Mouse (Mus musculus) cerebellum, postnatal 14 days (tissue): ENCODE measurements around the gene Sema3f.
A peak's percentile ranks its signal among the peaks of the same experiment; 100 is the strongest.

ENCODE experiments used
- DNase-seq, 2 experiments: peaks; one replicate each; pipeline ENCODE4 v3.0.0; 2021; ENCODE audit warnings: mixed read lengths in 2 of 2

Gene Sema3f

DNA sequence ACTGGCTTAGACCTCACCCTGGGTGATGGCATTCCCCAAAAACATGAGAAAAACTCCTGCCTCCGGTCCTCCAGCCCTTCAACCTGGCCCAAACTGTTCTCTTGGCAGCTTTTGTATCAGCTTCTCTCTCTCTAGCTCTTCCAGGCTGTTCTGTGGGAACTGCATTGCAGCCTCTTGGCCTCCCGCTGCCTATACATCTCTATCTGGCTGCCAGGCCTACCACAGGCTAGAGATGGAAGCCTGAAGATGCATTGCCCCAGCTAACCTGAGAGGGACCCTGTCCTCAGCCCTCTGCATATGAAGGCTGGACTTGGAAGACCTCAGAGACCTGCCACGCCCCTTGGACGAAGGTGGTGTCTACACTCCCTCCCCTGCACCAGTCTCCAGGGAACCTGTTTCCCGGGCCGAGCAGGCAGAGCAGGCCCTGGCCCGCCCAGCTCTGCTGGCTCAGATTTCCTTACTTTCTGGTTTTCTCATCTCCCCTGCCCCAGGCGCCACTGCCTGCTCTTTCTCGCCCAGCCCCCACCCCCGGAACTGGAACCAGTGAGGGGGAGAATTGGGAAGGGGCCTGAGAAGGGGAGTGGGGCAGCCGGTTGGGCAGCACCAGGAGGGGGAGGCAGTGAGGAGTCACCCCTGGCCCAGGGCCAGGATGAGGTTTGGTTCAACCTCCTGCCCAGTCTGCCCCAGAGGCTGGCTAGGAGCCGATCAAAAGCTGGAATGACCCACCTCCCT lies 4.1 kb upstream of the Sema3f start:
- DNase-seq = peak; percentile 65 to 73

DNA sequence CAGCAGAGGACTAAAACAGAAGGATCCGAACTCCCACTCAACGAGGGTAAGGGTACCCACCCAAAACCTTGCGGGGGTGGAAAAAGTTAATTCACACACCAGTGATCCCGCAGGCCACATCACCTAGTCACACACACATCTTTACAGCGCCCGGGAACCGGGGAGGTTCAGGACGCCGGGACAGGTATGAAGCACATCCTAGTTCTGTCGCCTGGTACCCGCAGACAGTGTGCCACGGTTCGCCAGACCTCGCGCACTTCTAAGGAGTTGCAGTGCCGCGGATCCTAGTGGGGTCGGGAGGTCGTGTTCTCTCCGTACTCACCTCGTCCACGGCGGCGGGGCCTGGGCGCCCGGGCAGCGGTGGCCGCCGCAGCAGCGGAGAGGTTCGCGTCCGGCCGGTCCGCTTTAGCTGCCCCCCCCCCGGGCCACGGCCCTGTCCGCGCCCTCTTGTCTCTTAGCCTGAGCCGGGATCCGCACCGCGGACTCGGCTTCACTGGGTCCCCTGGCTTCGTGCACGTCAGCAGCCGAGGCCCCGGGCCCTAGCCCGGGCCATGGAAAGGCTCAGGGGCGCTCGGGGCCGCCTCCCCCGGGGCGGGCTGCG lies 1.1 kb downstream of the Sema3f start:
- no peak for DNase-seq

DNA sequence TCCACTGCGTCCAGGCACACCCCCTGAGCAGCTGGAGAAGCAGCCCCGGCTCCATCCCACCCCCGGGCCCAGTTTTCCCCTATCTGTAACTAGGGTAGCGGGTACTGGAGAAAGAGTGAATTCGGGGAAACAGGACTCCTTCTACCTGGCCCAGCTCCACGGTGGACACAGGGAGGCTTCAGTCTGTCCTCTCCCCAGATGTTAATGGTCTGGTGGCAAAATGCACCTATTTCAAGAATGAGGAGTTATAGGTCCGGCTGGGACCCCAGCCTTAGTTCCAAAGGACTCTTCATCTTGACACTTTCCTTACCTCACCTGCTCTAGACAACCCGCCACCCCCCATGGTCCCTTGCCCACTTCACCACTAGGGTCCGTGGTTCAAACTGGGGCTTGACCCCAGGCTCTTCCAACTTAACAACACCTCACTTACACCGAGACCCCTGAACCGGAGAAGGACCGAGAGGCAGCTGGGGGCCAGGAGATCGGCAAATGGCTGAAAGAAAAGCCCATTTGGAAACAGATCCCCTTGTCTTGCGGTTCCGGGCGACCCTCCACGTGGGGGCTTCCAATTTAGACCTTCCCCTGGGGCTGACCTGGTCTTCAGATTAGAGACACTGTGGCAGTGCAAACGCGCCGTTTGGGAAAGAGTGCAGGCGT lies 1.7 kb downstream of the Sema3f start:
- DNase-seq = no peak

GRCm38 (mm10) chr9:107707701-107708438 lies 2.4 kb downstream of the Sema3f start:
- no peak for DNase-seq

DNA sequence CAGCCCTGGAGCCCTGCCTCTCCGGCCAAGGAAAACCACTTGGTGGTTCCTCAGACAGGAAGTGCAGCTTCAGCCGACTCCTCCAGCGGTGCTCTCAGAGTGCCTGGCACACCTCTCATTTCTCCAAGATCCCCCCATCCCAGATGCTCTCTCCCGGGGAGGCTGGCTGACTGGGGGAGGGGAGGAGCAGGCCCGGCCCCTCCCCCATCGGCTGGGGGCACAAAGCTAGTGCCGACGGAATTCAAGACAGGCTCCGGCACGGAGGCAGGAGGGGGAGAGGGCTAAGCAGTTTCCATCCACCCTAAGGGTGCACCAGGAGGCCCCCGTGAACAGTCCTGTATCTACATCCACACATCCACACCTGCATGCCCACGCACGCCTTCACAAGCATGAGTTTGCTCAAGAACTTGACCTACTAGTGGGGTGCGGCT lies 3.5 kb downstream of the Sema3f start:
- DNase-seq = no peak

DNA sequence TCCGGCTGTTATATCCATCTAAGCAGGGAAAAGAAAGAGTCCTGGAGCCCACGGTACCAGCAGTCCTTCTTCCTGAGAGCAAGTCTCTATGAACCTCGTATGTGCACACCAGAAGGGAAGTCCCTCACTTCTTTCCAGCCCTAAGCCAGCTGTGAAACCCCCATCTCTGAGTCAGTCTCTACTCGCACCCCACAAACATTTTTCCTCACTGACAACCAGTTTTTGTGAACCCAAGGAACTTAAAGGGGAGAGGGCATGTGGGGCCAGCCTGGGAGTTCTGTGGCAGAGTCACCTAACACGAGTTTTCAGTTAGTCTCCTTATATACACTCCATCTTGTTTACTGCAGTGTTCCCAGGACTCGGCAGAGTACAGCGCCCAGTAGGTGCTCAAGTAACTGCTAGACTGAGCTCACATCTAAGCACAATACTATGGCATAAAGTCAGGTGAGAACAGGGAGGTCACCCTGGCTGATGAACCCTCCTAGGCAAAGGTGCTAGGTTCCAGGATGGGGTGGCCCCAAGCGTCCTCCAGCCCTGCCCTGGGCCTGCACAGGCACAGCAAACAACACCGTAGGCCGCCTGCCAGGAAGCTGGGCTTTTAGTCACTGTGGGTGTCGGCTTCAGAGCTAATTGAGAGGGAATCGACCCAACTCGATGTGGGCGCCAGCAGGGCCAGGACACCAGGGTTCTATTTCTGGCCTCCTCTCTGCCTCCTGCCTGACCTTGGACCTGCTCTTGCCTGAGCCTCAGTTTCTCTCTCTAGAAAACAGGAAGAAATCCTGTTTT lies 6.7 kb downstream of the Sema3f start:
- peak in 1 of 2 experiments; percentile 49 for DNase-seq

- no peak for DNase-seq
Measured at GRCm38 (mm10) chr9:107702606-107703185, 7.6 kb downstream of the Sema3f start.

DNA sequence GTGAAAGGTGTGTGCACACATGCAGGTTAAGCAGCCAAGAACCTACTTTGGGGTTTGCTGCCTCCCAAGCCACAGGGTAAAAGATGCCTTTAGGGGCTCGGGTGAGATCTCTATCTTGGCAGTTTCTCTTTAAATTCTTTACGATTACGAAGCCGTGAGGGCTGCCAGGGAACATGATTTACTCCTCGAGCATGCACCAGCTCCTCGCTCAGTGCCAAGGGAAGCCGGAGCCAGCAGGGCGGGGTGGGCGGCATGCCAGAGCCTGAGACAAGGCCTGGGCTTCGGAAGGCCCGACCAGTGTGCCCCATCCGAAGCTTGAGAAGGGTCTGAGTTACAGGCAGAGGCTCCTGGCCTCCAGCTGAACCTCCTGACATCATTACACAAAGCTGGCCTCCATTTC lies 8.7 kb downstream of the Sema3f start:
- peak; percentile 88 to 95 for DNase-seq

- peak in 1 of 2 experiments; percentile 38 for DNase-seq
Measured at GRCm38 (mm10) chr9:107700114-107700571, 10.1 kb downstream of the Sema3f start.

DNA sequence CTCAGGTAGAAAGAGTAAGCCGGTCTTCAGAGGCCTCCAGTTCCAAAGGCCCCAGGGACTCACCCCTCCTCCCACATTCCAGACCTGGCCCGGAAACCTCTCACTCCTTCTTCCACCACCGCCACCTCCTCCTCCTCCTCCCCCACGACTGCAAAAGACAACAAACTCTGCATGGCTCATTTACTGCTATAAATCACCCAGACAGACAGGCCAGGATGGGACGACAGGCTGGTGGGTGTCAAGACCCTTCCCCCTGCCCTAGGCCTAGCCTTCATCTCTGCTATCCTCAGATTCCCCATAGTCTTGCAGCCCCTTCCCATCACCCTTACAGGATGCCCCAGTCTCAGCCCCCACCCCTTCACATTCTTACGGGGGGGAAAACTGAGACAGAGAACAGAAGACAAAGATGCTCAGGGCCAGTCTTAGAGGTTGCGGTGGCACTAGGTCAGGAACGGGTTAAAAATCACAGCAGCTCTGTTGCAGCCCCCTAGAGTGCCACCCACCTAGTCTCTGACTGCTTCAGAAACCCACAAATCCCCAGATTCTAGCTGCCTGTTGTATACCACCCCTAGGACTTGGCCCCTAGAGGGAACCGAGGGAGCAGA lies 10.8 kb downstream of the Sema3f start:
- DNase-seq = no peak

DNA sequence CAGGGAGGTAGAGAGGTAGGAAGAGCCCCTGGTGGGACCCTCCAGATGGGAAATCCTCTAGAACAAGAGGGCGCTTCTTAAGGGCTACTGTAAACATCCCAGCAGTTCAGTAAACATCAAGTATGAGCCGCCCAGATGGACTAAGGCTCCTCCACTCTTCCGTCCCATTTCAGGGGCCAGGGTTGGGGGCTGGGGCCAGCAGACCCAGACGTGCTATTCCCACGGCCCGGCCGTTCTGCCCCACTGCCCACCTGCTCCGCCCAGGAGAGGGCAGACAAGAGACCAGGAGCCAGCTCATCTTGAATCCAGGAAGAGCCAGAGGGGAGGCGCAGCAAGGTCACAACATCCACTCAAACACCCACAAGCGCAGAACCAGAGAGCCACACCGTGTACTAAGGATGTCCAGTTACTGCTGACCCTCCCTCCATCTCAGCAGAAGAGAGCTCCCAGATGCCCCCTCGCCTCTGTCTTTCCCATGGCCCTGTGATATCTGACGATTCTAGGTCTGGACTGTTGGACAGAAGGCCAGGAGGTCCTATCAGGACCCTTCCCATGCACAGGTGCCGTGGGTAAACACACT lies 11.6 kb downstream of the Sema3f start:
- DNase-seq = no peak

GRCm38 (mm10) chr9:107697811-107698521 lies 12.3 kb downstream of the Sema3f start:
- DNase-seq = no peak

DNA sequence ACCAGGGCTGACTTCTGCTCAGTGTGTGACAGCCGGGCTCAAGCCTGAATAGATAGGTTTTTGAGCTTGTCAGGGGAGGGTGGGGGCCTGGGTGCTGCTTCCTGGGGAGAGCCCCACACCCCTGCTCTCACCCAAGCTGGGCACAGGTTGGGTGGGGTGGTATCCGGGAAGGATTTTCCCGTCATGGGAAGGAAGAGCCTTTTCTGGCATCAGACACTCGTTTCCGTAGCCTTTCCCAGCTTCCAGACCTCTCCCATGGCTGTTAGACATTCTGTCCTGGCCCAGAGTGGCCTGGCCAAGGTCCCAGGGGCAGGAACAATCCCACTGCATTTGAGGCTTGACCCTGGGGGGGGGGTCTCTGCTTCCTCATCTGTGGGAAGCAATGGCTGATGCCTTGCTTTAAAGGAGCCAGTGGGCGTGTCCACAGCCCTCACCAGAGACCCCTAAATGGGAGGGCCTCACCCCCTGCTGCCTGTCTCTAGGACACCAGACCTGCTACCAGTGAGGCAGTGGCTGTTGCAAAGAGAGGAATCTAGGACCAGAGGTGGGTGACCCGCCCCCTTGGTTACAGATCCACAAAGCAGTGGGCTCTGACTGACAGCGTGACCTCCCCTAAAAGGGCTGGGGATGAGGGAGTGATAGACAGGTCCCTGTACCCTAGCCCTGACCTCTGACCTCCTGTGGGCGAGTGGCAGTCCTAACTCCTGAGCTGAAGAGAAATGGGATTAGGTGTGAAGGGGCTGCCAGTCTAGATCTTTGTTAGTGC lies 13.2 kb downstream of the Sema3f start:
- no peak for DNase-seq

- no peak for DNase-seq
Measured at GRCm38 (mm10) chr9:107696106-107696479, 14.2 kb downstream of the Sema3f start.

GRCm38 (mm10) chr9:107695441-107696105 lies 14.7 kb downstream of the Sema3f start:
- no peak for DNase-seq

GRCm38 (mm10) chr9:107694627-107695026 lies 15.6 kb downstream of the Sema3f start:
- DNase-seq = no peak

GRCm38 (mm10) chr9:107693433-107693987 lies 16.8 kb downstream of the Sema3f start:
- no peak for DNase-seq

DNA sequence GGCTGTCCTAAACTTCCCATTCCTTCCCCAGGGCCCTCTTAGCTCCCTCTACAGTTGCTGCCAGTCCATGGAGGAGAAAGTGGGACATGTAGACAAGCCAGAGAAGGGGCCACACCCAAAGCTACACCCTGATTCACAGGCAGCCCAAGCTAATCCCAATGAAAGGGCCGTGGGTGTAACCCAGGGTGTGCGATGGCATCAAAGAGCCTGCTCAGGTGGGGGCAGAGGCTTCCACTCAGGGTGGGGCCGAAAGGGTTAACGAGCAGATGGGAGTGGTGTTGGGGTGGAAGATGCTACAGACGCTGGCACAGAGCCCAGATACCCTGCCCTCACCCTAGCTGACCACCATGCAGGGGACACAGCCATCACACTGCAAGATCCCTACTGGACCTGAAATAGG lies 17.5 kb downstream of the Sema3f start:
- DNase-seq = no peak

DNA sequence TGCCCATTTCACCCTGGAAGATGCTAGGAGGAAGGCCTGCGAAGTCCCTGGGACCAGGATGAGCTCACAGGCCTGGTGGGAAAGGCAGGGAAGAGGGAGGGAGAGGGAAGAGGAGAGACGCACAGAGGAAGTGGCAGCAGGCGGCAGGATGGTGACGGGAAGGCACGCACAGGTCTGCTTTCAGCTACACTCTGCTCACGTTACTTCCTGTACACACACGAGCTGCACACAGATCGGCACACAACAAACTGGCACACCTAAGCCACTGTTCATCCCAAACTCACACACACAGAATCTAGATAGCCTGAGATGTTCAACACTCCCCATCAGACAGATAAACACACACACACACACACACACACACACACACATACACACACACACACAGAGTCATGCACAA lies 19.9 kb downstream of the Sema3f start:
- no peak for DNase-seq
